Mouse (Mus musculus) spleen, adult 2 months (tissue): ENCODE data around the gene Gm5901. TPM values are rescaled to one million over a fixed set of nuclear protein-coding genes. Genes with fewer than 3 reads are reported as not detected.
"Not testable (repeated sequence)": the region's sequence is repeated elsewhere in the genome, so short reads cannot be mapped to it uniquely, and the experiment has no call there.

Experiments
- DNase-seq, 2 experiments: peaks; one replicate each; pipeline versions ENCODE4 v3.0.0 to v3.0.0-alpha.2; 2012 to 2021; ENCODE audit warnings: low spot score in 2 of 2, low read depth in 1 of 2
- H3K27ac ChIP-seq: fragments of 200-500 bp; 2 replicates; pipeline ENCODE4 v1.5.1; 2012; ENCODE audit warnings: low read length, inconsistent platforms; ENCODE audit not compliant: insufficient read depth
- H3K27me3 ChIP-seq: fragments of 200-500 bp; 2 replicates; pipeline ENCODE4 v1.6.1; 2012; ENCODE audit warnings: mild to moderate bottlenecking, moderate library complexity, low read length, inconsistent platforms; ENCODE audit not compliant: control insufficient read depth, insufficient read depth
- H3K36me3 ChIP-seq: fragments of 200-500 bp; 2 replicates; pipeline ENCODE4 v1.6.1; 2012; ENCODE audit warnings: mild to moderate bottlenecking, low read length, inconsistent platforms; ENCODE audit not compliant: control insufficient read depth, insufficient read depth
- H3K4me1 ChIP-seq: fragments of 200-500 bp; 2 replicates; pipeline ENCODE4 v1.6.1; 2011; ENCODE audit warnings: inconsistent platforms; ENCODE audit not compliant: control insufficient read depth, insufficient read depth, insufficient read length
- H3K4me3 ChIP-seq: fragments of 200-500 bp; 2 replicates; pipeline ENCODE4 v1.5.1; 2011; ENCODE audit warnings: mild to moderate bottlenecking, inconsistent platforms; ENCODE audit not compliant: insufficient read depth, insufficient read length; ENCODE audit errors: extremely low read depth
- CTCF ChIP-seq: fragments of 200-500 bp; IDR thresholded peaks from 2 replicates; pipeline ENCODE4 v1.5.1; 2011; ENCODE audit warnings: mild to moderate bottlenecking, inconsistent platforms; ENCODE audit not compliant: insufficient read depth, insufficient read length, insufficient replicate concordance; ENCODE audit errors: extremely low read depth
- POLR2A ChIP-seq: fragments of 200-500 bp; IDR thresholded peaks from 2 replicates; pipeline ENCODE4 v1.6.1; 2011; ENCODE audit warnings: low read depth, low read length, inconsistent platforms
- WGBS: fragments of 180-500 bp; shearing (Covaris S2); methylation state at CpG from one replicate; pipeline ENCODE4 v1.1.7; 2018; 5-methylcytosine and 5-hydroxymethylcytosine counted together
- polyA plus RNA-seq: library from polyadenylated mRNA; depleted of rRNA; stranded (reverse); fragments of >200 nt; gene quantifications from 2 replicates; pipeline ENCODE4 v1.2.3, GENCODE M21; 2012; rRNA removed

Gm5901 gene
- polyA plus RNA-seq, result not detected in 2 replicates

GRCm38 (mm10) chr7:105374866-105375265, at the start of gene Gm5901:
Gm5901 (plus strand) TSS chr7:105375038.
- WGBS, result 97% methylated on average over 1 of the region's 1 CpGs
- H3K27ac ChIP-seq, result no peak within 1 kb of the TSS
- no peak for TF ChIP-seq CTCF
- no peak for TF ChIP-seq POLR2A

GRCm38 (mm10) chr7:105325302-105325701, 49.5 kb upstream of the Gm5901 start:
- no peak overlapping the region for H3K4me3 ChIP-seq
- no peak overlapping the region for H3K27ac ChIP-seq
- H3K4me1 ChIP-seq, result no peaks in the 10 kb centered on the region
- no peak for DNase-seq
- 72% methylated on average over 2 of the region's 2 CpGs for WGBS
- no peaks in the 10 kb centered on the region for H3K27me3 ChIP-seq
- no peak for TF ChIP-seq POLR2A
- TF ChIP-seq CTCF, result no peak
- H3K36me3 ChIP-seq, result no peaks in the 10 kb centered on the region

More at GRCm38 (mm10) chr7:105374866-105375265, at the start of gene Gm5901:
- Histone ChIP-seq H3K4me1 (no peaks in the 10 kb centered on the region; the same call in 1 of the 2 replicates), H3K27me3 (no peaks in the 10 kb centered on the region), H3K36me3 (peaks cover 14% of the 10 kb centered on the region), H3K4me3 (no peak within 1 kb of the TSS)
- DNase-seq, result no peak

GRCm38 (mm10) chr7:105334004-105334403, 40.8 kb upstream of the Gm5901 start, which contains the start of gene Olfr690:
Olfr690 (minus strand) TSS chr7:105334104.
- no peaks in the 10 kb centered on the region for H3K4me1 ChIP-seq
- no peak for DNase-seq
- H3K4me3 ChIP-seq, result no peak within 1 kb of the TSS
- H3K27me3 ChIP-seq, result no peaks in the 10 kb centered on the region
- H3K27ac ChIP-seq, result no peak within 1 kb of the TSS
- H3K36me3 ChIP-seq, result no peaks in the 10 kb centered on the region
- no peak for TF ChIP-seq CTCF
- no peak for TF ChIP-seq POLR2A
- 80% methylated on average over 1 of the region's 1 CpGs for WGBS

GRCm38 (mm10) chr7:105342170-105342569, 32.7 kb upstream of the Gm5901 start, which contains the start of gene Olfr691:
Olfr691 (minus strand) TSS chr7:105342270.
- Histone ChIP-seq H3K4me1 (no peaks in the 10 kb centered on the region), H3K4me3 (no peak within 1 kb of the TSS), H3K36me3 (no peaks in the 10 kb centered on the region), H3K27me3 (no peaks in the 10 kb centered on the region), H3K27ac (no peak within 1 kb of the TSS)
- TF ChIP-seq POLR2A (no peak), CTCF (no peak)
- DNase-seq, result no peak
- WGBS, result 41% methylated on average over 1 of the region's 1 CpGs

- WGBS, result 89% methylated on average over 2 of the region's 2 CpGs
- H3K36me3 ChIP-seq, result no peaks in the 10 kb centered on the region
- H3K27ac ChIP-seq, result no peak overlapping the region
- H3K4me1 ChIP-seq, result no peaks in the 10 kb centered on the region
- H3K4me3 ChIP-seq, result no peak overlapping the region
- H3K27me3 ChIP-seq, result no peaks in the 10 kb centered on the region
- TF ChIP-seq POLR2A (no peak), CTCF (no peak)
- no peak for DNase-seq
Observed at GRCm38 (mm10) chr7:105342752-105343151, 32.1 kb upstream of the Gm5901 start.

- not testable (repeated sequence) for H3K27ac ChIP-seq, H3K4me3 ChIP-seq, DNase-seq, H3K4me1 ChIP-seq, H3K27me3 ChIP-seq, H3K36me3 ChIP-seq
- WGBS, result no CpG with 5 or more reads among the region's 5 CpGs
Observed at GRCm38 (mm10) chr7:105356064-105356463, 18.8 kb upstream of the Gm5901 start.

- not testable (repeated sequence) for H3K4me3 ChIP-seq, DNase-seq, H3K27ac ChIP-seq, H3K36me3 ChIP-seq, H3K27me3 ChIP-seq, H3K4me1 ChIP-seq
- 96% methylated on average over 1 of the region's 2 CpGs for WGBS
Observed at GRCm38 (mm10) chr7:105356487-105356886, 18.4 kb upstream of the Gm5901 start.
